Mouse (Mus musculus): ENCODE measurements around the gene Mia.

Gene Mia

GRCm38 (mm10) chr7:27160921-27161320 is 20.0 kb downstream of the Mia start:
- no peak for DNase-seq (ENCODE audit: low spot score)

GRCm38 (mm10) chr7:27159882-27160281 is 21.1 kb downstream of the Mia start:
- DNase-seq (ENCODE audit: low spot score) = peak; percentile 81

- no peak for DNase-seq (ENCODE audit: low spot score)
These were observed 21.7 kb downstream of the Mia start for GRCm38 (mm10) chr7:27159256-27159655.

- no peak for DNase-seq (ENCODE audit: low spot score)
These were observed 22.8 kb downstream of the Mia start for GRCm38 (mm10) chr7:27158171-27158570.

DNA sequence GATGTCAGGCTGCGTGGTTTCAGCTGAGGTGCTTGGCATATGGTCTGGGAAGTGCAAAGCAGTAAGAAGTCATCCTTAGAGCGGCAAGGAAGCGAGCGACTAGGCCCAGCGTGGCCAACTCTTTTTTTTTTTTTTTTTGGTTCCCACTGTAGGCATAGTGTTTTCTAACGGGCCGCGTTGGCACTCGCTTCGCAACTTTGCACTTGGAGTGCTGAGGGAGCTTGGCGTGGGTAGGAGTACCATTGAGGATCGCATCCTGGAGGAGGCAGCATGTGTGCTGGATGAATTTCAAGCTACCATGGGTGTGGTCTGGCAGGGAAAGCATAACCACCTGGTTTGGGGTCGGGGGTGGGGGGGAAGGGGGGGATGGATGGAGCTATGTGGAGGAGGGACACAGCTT is 25.0 kb downstream of the Mia start:
- DNase-seq (ENCODE audit: low spot score) = no peak

DNA sequence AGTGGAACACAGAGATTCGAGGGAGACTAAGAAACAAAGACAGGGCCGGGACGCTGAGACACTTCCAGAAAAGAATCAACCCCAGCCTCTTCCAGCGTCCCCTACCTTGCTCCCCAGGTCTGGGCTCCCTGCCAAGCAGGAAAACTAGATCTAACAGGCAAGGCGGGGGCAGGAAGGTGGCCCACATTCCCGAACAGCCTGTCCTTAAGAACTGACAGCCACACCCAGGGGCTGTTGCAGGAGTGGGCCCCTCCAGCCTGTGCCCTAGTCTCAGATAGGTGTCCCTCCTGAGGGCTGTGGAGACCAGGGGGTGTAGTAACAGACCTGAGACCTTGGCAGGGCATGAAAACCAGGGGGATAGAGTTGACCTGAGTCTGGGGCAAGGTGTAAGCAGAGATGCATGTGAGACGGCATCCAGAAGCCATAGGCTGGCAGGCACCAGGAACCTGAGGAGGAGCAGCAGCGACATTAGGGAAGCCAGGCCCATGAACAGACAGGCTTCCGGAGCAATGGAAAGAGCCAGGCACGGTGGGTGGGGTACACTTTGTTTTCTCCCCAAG is 27.7 kb downstream of the Mia start, which contains the start of gene Cyp2t4:
Gene Cyp2t4, plus strand, starts transcription at position 510 of the 560 bp plus-strand sequence.
- DNase-seq (ENCODE audit: low spot score) = no peak

DNA sequence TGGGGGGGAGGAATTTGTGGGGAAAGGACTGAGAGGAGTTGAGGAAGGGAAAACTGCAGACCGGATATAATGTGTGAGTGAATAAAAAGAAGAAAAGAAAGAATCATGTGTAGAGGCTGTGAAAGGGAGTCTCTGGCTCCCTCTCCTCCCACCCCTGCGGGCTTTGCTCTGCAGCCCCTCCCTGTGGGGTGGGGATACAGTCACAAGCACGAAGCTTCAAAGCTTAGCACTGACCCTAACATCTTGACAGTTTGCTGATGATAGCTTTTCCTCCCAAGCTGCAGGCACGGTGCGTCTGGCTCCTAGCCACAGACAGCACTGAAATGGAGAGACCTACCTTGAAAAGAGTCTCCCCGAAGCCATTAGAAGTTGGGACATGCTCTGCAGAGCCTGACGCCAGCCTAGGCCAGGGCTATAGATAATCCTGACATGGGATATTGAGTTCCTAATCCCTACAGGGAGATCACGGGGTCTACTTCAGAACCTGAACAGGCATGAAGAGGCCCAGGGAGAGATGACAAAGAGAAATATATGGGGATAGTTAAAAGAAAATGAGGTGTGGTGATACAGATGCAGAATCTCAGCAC is 44.5 kb downstream of the Mia start:
- no peak for DNase-seq (ENCODE audit: low spot score)

DNA sequence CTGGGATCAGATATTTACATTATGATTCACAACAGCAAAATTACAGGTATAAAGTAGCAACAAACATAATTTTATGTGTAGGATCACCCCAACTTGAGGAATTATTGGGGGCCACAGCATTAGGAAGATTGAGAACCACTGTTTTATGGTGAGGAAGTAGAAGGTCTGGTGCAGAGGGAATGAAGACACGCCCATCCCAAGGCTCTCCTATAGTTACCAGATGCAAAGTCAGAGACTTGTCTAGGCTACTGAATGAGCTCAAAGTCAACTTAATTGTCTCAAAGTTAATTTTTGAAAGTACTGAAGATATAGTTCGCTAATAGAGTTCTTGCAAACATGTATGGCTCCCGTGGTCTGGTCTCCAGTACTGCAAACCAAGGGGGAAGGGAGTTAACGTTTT is 47.2 kb downstream of the Mia start:
- DNase-seq (ENCODE audit: low spot score) = no peak

DNA sequence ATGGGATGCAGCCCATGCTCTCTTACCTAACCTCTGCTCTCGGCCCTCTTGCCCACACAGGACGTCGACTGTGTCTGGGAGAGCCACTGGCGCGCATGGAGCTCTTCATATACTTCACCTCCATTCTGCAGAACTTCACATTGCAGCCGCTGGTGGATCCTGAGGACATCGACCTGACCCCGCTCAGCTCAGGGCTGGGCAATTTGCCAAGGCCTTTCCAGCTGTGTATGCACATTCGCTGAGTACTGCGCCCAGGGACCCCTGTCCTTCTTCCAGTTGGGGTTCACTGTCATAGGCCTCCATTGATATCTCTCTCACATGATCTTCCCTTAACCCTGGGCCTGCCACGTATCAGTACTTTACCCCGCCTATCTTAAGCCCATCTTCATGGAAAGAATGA is 47.8 kb downstream of the Mia start:
- peak; percentile 32 for DNase-seq (ENCODE audit: low spot score)

DNA sequence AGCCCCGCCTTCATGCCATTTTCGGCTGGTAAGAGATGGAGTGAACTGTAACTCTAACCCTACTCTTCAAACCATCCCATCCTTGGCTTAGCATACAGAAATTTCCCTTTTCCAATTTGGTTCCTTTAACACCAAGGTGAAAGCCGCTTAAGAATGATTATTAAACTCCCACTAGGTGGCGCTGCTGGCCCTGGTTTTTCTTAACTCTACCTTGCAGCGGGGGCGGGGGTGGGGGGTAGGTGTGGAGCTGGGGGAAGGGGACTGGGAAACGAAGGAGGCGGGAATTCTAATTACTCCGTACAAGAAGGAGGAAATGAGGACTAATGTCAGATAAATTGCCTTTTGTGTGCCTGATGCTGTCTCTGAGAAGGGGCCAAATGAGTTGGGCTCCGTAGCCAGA is 48.4 kb downstream of the Mia start:
- no peak for DNase-seq (ENCODE audit: low spot score)

DNA sequence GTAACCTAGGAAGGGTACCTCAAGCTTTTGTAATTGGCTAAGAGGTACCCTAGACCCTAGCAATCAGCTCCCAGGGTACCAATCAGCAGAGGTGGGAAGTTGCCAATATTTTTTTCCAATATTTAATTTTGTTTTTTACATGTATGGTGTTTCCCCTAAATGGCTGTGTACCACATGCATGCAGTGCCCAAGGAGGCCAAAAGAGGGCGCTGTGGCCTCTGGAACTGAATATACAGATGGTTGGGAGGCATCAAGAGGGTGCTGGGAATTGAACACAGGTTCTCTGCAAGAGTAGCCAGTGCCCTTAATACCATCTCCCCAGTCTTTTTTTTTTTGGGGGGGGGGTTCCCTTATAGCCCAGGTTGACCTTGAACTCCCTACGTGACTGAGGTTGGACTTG is 49.6 kb downstream of the Mia start:
- DNase-seq (ENCODE audit: low spot score) = no peak

GRCm38 (mm10) chr7:27130521-27131370 is 50.2 kb downstream of the Mia start:
- DNase-seq (ENCODE audit: low spot score) = no peak

DNA sequence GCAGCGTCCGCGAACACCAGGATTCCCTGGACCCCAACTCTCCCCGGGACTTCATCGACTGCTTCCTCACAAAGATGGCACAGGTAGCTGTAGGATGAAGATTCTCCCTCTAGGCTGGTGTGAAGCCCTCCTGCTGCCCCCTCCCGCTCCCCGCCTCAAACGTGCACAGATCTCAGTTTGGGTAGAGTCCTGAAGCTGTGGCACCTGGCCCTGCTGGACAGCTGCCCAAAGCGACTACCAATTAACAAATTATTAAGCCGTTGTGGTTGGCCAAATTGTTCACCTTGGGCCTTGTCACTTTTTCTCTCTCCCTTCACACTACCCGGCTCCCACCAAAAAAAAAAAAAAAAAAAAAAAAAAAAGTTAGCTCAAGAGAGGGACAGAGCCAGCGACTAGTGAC is 51.1 kb downstream of the Mia start:
- no peak for DNase-seq (ENCODE audit: low spot score)

Measured in ovary, postnatal 36 days (tissue).